Mouse (Mus musculus): ENCODE measurements around the gene Gcc2. TPM values are rescaled to one million over a fixed set of nuclear protein-coding genes. Genes with fewer than 3 reads are reported as not detected.
"Not testable (repeated sequence)": the region's sequence is repeated elsewhere in the genome, so short reads cannot be mapped to it uniquely, and the experiment has no call there.

Gene Gcc2
- polyA plus RNA-seq, 1 experiment from 2014 or later, result 16.0 TPM

- Histone ChIP-seq H3K9ac (ENCODE audit: low read depth, low read length) (no peak overlapping the region), H3K4me3 (ENCODE audit: low read depth, low read length) (no peak overlapping the region), H3K9me3 (replicated peaks; ENCODE audit: control insufficient read depth, low read length) (no peaks in the 10 kb centered on the region), H3K4me1 (ENCODE audit: control insufficient read depth, low read depth, low read length) (no peaks in the 10 kb centered on the region), H3K36me3 (ENCODE audit: control insufficient read depth, insufficient read depth) (no peaks in the 10 kb centered on the region), H3K4me2 (ENCODE audit: low read depth, low read length) (no peak overlapping the region), H3K27me3 (ENCODE audit: control insufficient read depth, insufficient read depth, low read depth, low read length) (no peaks in the 10 kb centered on the region), H3K27ac (ENCODE audit: low read length) (no peak overlapping the region)
- ATAC-seq (ENCODE audit: low read depth), result no peak
- 67% methylated on average over 1 of the region's 1 CpGs for WGBS (ENCODE audit: insufficient replicate concordance)
These were observed 39.9 kb upstream of the Gcc2 start for GRCm38 (mm10) chr10:58215353-58215752.

DNA sequence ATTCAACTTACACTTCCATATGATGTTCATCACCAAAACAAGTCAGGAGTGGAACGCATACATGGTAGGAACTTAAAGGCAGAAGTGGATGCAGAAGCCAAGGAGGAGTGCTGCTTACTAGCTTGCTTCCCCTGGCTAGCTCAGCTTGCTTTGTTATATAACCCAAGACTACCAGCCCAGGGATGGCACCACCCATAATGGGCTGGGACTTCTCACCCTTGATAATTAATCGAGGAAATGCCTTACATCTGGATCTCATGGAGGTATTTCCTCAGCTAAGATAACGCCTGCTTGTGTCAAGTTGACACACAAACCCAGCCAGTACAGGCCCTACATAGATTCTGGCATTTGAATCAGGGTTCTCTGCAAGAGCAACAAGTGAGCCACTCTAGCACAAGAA lies 37.9 kb upstream of the Gcc2 start:
- Histone ChIP-seq H3K36me3 (ENCODE audit: control insufficient read depth, insufficient read depth) (no peaks in the 10 kb centered on the region), H3K4me3 (ENCODE audit: low read depth, low read length) (no peak overlapping the region), H3K9me3 (replicated peaks; ENCODE audit: control insufficient read depth, low read length) (0 out of 2 replicates have a peak, but pooled peaks cover 3% of the 10 kb centered on the region), H3K27ac (ENCODE audit: low read length) (no peak overlapping the region), H3K4me1 (ENCODE audit: control insufficient read depth, low read depth, low read length) (no peaks in the 10 kb centered on the region), H3K27me3 (ENCODE audit: control insufficient read depth, insufficient read depth, low read depth, low read length) (no peaks in the 10 kb centered on the region), H3K9ac (ENCODE audit: low read depth, low read length) (no peak overlapping the region), H3K4me2 (ENCODE audit: low read depth, low read length) (no peak overlapping the region)
- WGBS (ENCODE audit: insufficient replicate concordance), result 62% methylated on average over 3 of the region's 3 CpGs
- ATAC-seq (ENCODE audit: low read depth), result no peak

DNA sequence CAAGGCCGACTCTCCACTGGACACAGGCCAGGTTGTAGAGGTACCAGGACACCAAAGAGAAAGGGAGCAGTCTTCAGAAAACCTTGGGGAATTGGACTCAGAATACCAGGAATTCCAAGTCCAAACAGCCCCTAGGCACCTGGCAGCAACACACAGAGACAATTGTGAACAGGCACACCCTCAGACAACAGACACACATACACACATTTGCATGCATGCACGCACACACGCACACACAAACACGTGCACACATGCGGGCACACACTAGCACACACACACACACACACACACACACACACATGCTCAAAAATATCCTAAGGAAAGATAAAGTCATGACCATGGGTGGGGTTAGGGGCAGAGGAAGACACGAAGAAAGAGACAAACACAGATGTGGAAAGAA lies 34.6 kb upstream of the Gcc2 start:
- Histone ChIP-seq H3K4me1 (ENCODE audit: control insufficient read depth, low read depth, low read length) (no peaks in the 10 kb centered on the region), H3K36me3 (ENCODE audit: control insufficient read depth, insufficient read depth) (no peaks in the 10 kb centered on the region), H3K27ac (ENCODE audit: low read length) (no peak overlapping the region), H3K9ac (ENCODE audit: low read depth, low read length) (no peak overlapping the region), H3K9me3 (replicated peaks; ENCODE audit: control insufficient read depth, low read length) (peaks cover 5% of the 10 kb centered on the region), H3K27me3 (ENCODE audit: control insufficient read depth, insufficient read depth, low read depth, low read length) (no peaks in the 10 kb centered on the region), H3K4me3 (ENCODE audit: low read depth, low read length) (no peak overlapping the region), H3K4me2 (ENCODE audit: low read depth, low read length) (no peak overlapping the region)
- 59% methylated on average over 6 of the region's 6 CpGs for WGBS (ENCODE audit: insufficient replicate concordance)
- no peak for ATAC-seq (ENCODE audit: low read depth)

- not testable (repeated sequence) for H3K9me3 ChIP-seq (replicated peaks; ENCODE audit: control insufficient read depth, low read length); H3K4me2 ChIP-seq (ENCODE audit: low read depth, low read length); ATAC-seq (ENCODE audit: low read depth); H3K4me1 ChIP-seq (ENCODE audit: control insufficient read depth, low read depth, low read length); H3K27me3 ChIP-seq (ENCODE audit: control insufficient read depth, insufficient read depth, low read depth, low read length); H3K9ac ChIP-seq (ENCODE audit: low read depth, low read length); H3K4me3 ChIP-seq (ENCODE audit: low read depth, low read length); H3K36me3 ChIP-seq (ENCODE audit: control insufficient read depth, insufficient read depth); H3K27ac ChIP-seq (ENCODE audit: low read length)
- 74% methylated on average over 2 of the region's 2 CpGs for WGBS (ENCODE audit: insufficient replicate concordance)
These were observed 33.7 kb upstream of the Gcc2 start for GRCm38 (mm10) chr10:58221571-58221970.

GRCm38 (mm10) chr10:58223161-58223560 lies 32.1 kb upstream of the Gcc2 start:
- not testable (repeated sequence) for H3K36me3 ChIP-seq (ENCODE audit: control insufficient read depth, insufficient read depth); H3K27me3 ChIP-seq (ENCODE audit: control insufficient read depth, insufficient read depth, low read depth, low read length); H3K9ac ChIP-seq (ENCODE audit: low read depth, low read length); H3K4me1 ChIP-seq (ENCODE audit: control insufficient read depth, low read depth, low read length); H3K4me2 ChIP-seq (ENCODE audit: low read depth, low read length); ATAC-seq (ENCODE audit: low read depth); H3K27ac ChIP-seq (ENCODE audit: low read length); H3K4me3 ChIP-seq (ENCODE audit: low read depth, low read length); H3K9me3 ChIP-seq (replicated peaks; ENCODE audit: control insufficient read depth, low read length)
- 63% methylated on average over 3 of the region's 6 CpGs for WGBS (ENCODE audit: insufficient replicate concordance)

DNA sequence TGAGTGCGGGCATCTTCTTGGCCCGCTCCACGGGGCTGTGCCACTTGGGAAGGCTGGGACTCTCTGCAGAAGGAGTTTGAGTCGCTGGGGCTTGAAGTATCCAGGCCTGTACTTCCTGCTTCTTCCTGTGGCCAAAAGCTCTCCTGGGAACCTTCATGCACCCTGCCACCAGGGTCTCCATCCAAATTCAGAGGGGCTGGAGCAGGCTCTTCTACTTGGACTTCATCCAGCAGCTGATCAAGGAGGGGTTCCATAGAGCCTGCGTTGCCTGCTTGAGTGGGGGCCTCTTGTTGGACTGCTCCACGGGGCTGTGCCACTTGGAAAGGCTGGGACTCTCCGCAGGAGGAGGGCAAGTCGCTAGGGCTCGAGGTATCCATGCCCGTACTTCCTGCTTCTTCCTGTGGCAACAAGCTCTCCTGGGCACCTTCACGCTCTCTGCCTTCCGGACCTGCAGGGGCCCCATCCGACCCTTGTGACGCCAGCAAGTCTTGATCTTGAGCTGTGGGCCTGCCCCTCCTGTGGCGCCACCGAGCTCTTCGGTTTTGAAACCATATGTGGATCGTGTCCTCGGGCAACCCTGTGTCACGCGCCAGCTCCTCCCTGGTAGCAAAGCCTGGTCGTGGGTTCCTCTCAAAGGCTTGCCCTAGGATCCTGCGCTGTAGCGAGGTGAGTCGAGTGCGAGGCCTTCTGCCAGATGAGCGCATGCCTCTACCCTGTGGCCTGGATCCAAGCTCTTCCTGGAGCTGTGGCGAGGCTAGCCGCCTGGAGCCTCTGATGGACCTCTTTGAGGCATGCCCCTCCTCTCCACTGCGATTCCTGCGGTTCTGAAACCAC lies 31.1 kb upstream of the Gcc2 start:
- H3K4me3 ChIP-seq (ENCODE audit: low read depth, low read length); H3K36me3 ChIP-seq (ENCODE audit: control insufficient read depth, insufficient read depth); H3K9ac ChIP-seq (ENCODE audit: low read depth, low read length); H3K9me3 ChIP-seq (replicated peaks; ENCODE audit: control insufficient read depth, low read length); H3K27me3 ChIP-seq (ENCODE audit: control insufficient read depth, insufficient read depth, low read depth, low read length); H3K4me2 ChIP-seq (ENCODE audit: low read depth, low read length); H3K4me1 ChIP-seq (ENCODE audit: control insufficient read depth, low read depth, low read length); ATAC-seq (ENCODE audit: low read depth); H3K27ac ChIP-seq (ENCODE audit: low read length): not testable (repeated sequence)
- WGBS (ENCODE audit: insufficient replicate concordance), result 74% methylated on average over 29 of the region's 31 CpGs

GRCm38 (mm10) chr10:58224827-58225785 lies 30.2 kb upstream of the Gcc2 start, which contains the start of gene AW822073:
TSS of gene AW822073 (minus strand) at chr10:58224930.
- not testable (repeated sequence) for H3K4me2 ChIP-seq (ENCODE audit: low read depth, low read length); H3K4me1 ChIP-seq (ENCODE audit: control insufficient read depth, low read depth, low read length); ATAC-seq (ENCODE audit: low read depth); H3K9me3 ChIP-seq (replicated peaks; ENCODE audit: control insufficient read depth, low read length); H3K27ac ChIP-seq (ENCODE audit: low read length); H3K4me3 ChIP-seq (ENCODE audit: low read depth, low read length); H3K27me3 ChIP-seq (ENCODE audit: control insufficient read depth, insufficient read depth, low read depth, low read length); H3K36me3 ChIP-seq (ENCODE audit: control insufficient read depth, insufficient read depth); H3K9ac ChIP-seq (ENCODE audit: low read depth, low read length)
- 70% methylated on average over 16 of the region's 18 CpGs for WGBS (ENCODE audit: insufficient replicate concordance)

GRCm38 (mm10) chr10:58226357-58226756 lies 28.9 kb upstream of the Gcc2 start:
- not testable (repeated sequence) for H3K36me3 ChIP-seq (ENCODE audit: control insufficient read depth, insufficient read depth); H3K9ac ChIP-seq (ENCODE audit: low read depth, low read length); H3K4me3 ChIP-seq (ENCODE audit: low read depth, low read length); H3K4me1 ChIP-seq (ENCODE audit: control insufficient read depth, low read depth, low read length); ATAC-seq (ENCODE audit: low read depth); H3K9me3 ChIP-seq (replicated peaks; ENCODE audit: control insufficient read depth, low read length); H3K27ac ChIP-seq (ENCODE audit: low read length); H3K4me2 ChIP-seq (ENCODE audit: low read depth, low read length); H3K27me3 ChIP-seq (ENCODE audit: control insufficient read depth, insufficient read depth, low read depth, low read length)
- WGBS (ENCODE audit: insufficient replicate concordance), result 65% methylated on average over 4 of the region's 4 CpGs

DNA sequence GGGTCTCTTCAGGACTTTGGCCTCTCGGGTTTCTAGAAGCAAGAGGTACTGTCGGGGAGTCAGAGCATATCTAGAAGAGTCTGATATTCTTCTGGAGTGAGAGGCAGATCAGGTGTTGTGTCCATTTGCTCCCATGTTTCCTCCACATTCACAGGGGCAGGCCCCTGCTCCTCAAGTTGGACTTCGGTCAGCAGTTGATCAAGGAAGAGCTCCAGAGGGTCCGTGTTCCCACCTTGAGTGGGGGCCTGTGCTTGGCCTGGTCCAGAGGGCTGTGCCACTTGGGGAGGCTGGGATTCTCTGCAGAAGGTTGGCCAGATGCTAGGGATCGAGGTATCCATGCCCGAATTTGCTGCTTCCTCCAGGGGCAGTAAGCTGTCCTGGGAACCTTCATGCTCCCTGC lies 27.5 kb upstream of the Gcc2 start:
- H3K4me2 ChIP-seq (ENCODE audit: low read depth, low read length); H3K36me3 ChIP-seq (ENCODE audit: control insufficient read depth, insufficient read depth); H3K4me3 ChIP-seq (ENCODE audit: low read depth, low read length); H3K9me3 ChIP-seq (replicated peaks; ENCODE audit: control insufficient read depth, low read length); ATAC-seq (ENCODE audit: low read depth); H3K4me1 ChIP-seq (ENCODE audit: control insufficient read depth, low read depth, low read length); H3K27ac ChIP-seq (ENCODE audit: low read length); H3K9ac ChIP-seq (ENCODE audit: low read depth, low read length); H3K27me3 ChIP-seq (ENCODE audit: control insufficient read depth, insufficient read depth, low read depth, low read length): not testable (repeated sequence)
- 55% methylated on average over 2 of the region's 6 CpGs for WGBS (ENCODE audit: insufficient replicate concordance)
